Mouse (Mus musculus): Measurements from ENCODE around the gene Tspyl1. TPM values are rescaled to one million over a fixed set of nuclear protein-coding genes. Genes with fewer than 3 reads are reported as not detected.

Tspyl1 gene
- total and polyA plus RNA-seq, 3 experiments, result 10.8 to 16.3 TPM; not detected in 1

GRCm38 (mm10) chr10:34297299-34297979, 15.4 kb downstream of the Tspyl1 start, which contains the start of gene Tspyl4:
Gene Tspyl4, plus strand, starts transcription at chr10:34297442.
- no peak within 1 kb of the TSS for H3K4me3 ChIP-seq (ENCODE audit: control insufficient read depth in 1 of 2, insufficient read depth in 1 of 2, low read depth in 2 of 2, low read length in 2 of 2)
- TF ChIP-seq MAFK (IDR thresholded peaks at IDR 0.05; ENCODE audit: borderline replicate concordance, low read depth, low read length), result no peak
- no peak for TF ChIP-seq UBTF (IDR thresholded peaks at IDR 0.05; ENCODE audit: borderline replicate concordance, insufficient read depth, low read depth, low read length)
- TF ChIP-seq HCFC1 (IDR thresholded peaks at IDR 0.05; ENCODE audit: low read depth, low read length), result no peak
- no peak for TF ChIP-seq ZNF384 (IDR thresholded peaks at IDR 0.05; ENCODE audit: low read depth, low read length)
- TF ChIP-seq EP300 (IDR thresholded peaks at IDR 0.05; ENCODE audit: low read depth in 1 of 2, low read length in 2 of 2), result no peak
- TF ChIP-seq POLR2AphosphoS2 (IDR thresholded peaks at IDR 0.05; ENCODE audit: low read length), result no peak
- no peak for TF ChIP-seq MYC (IDR thresholded peaks at IDR 0.05; ENCODE audit: low read depth, low read length)
- no peak for TF ChIP-seq CTCF (IDR thresholded peaks at IDR 0.05 in 2 of 3, conservative IDR thresholded peaks at IDR 0.05 in 1 of 3; ENCODE audit: control insufficient read depth in 1 of 3, insufficient read depth in 1 of 3, low read depth in 2 of 3, low read length in 3 of 3, poor library complexity in 1 of 3, severe bottlenecking in 1 of 3)
- no peak for TF ChIP-seq E2F4 (IDR thresholded peaks at IDR 0.05; ENCODE audit: borderline replicate concordance, low read depth, low read length)
- no peak within 1 kb of the TSS for H3K27ac ChIP-seq (ENCODE audit: control insufficient read depth, low read depth, low read length)
- no peaks in the 10 kb centered on the region for H3K79me2 ChIP-seq (ENCODE audit: control insufficient read depth, insufficient read depth, low read length, poor library complexity)
- H3K9ac ChIP-seq (ENCODE audit: control insufficient read depth, low read depth, low read length, poor library complexity, severe bottlenecking), result no peak within 1 kb of the TSS
- H3K4me1 ChIP-seq (ENCODE audit: control insufficient read depth in 1 of 2, insufficient read depth in 2 of 2, low read length in 2 of 2), result no peaks in the 10 kb centered on the region
- H3K36me3 ChIP-seq (ENCODE audit: control insufficient read depth in 1 of 2, insufficient read depth in 2 of 2, low read length in 2 of 2), result no peaks in the 10 kb centered on the region
- no peaks in the 10 kb centered on the region for H3K9me3 ChIP-seq (replicated peaks; ENCODE audit: insufficient read depth, low read length)
- DNase-seq (ENCODE audit: low read depth, low spot score), result no peak
- no peaks in the 10 kb centered on the region for H3K27me3 ChIP-seq (ENCODE audit: control insufficient read depth in 1 of 2, insufficient read depth in 2 of 2, low read length in 2 of 2)

- no peak for TF ChIP-seq SIN3A (IDR thresholded peaks at IDR 0.05; ENCODE audit: low read length)
- TF ChIP-seq MXI1 (IDR thresholded peaks at IDR 0.05; ENCODE audit: low read depth, low read length), result no peak
- no peak for TF ChIP-seq MAX (IDR thresholded peaks at IDR 0.05; ENCODE audit: low read length)
- TF ChIP-seq TCF12 (IDR thresholded peaks at IDR 0.05; ENCODE audit: low read depth, low read length), result no peak
- no peak for TF ChIP-seq POLR2A (IDR thresholded peaks at IDR 0.05; ENCODE audit: control insufficient read depth in 1 of 2, insufficient read depth in 1 of 2, low read depth in 1 of 2, low read length in 2 of 2, poor library complexity in 1 of 2)
- no peak for TF ChIP-seq TBP (IDR thresholded peaks at IDR 0.05; ENCODE audit: low read depth, low read length)
- TF ChIP-seq ETS1 (IDR thresholded peaks at IDR 0.05; ENCODE audit: low read depth, low read length), result no peak
- TF ChIP-seq NELFE (IDR thresholded peaks at IDR 0.05; ENCODE audit: low read depth, low read length), result no peak
- TF ChIP-seq POLR2AphosphoS2 (IDR thresholded peaks at IDR 0.05; ENCODE audit: low read length), result no peak
- TF ChIP-seq CHD1 (IDR thresholded peaks at IDR 0.05; ENCODE audit: low read depth, low read length), result no peak
- no peak for TF ChIP-seq ZC3H11A (IDR thresholded peaks at IDR 0.05; ENCODE audit: low read depth, low read length)
- TF ChIP-seq GATA1 (IDR thresholded peaks at IDR 0.05; ENCODE audit: low read depth, low read length), result no peak
- no peak for TF ChIP-seq ZKSCAN1 (IDR thresholded peaks at IDR 0.05; ENCODE audit: low read depth, low read length)
- TF ChIP-seq MYC (IDR thresholded peaks at IDR 0.05; ENCODE audit: low read depth, low read length), result no peak
- no peak for TF ChIP-seq USF1 (IDR thresholded peaks at IDR 0.05; ENCODE audit: low read depth, low read length)
- no peak for TF ChIP-seq SMC3 (IDR thresholded peaks at IDR 0.05; ENCODE audit: low read depth, low read length)
- no peak for TF ChIP-seq HCFC1 (IDR thresholded peaks at IDR 0.05; ENCODE audit: low read depth, low read length)
- DNase-seq (ENCODE audit: low read depth, low spot score), result no peak
- Histone ChIP-seq H3K9ac (ENCODE audit: control insufficient read depth, low read depth, low read length, poor library complexity, severe bottlenecking) (no peak overlapping the region), H3K4me1 (ENCODE audit: control insufficient read depth in 1 of 2, insufficient read depth in 2 of 2, low read length in 2 of 2) (no peaks in the 10 kb centered on the region), H3K9me3 (replicated peaks; ENCODE audit: insufficient read depth, low read length) (no peaks in the 10 kb centered on the region), H3K36me3 (ENCODE audit: control insufficient read depth in 1 of 2, insufficient read depth in 2 of 2, low read length in 2 of 2) (no peaks in the 10 kb centered on the region), H3K4me3 (ENCODE audit: control insufficient read depth in 1 of 2, insufficient read depth in 1 of 2, low read depth in 2 of 2, low read length in 2 of 2) (no peak overlapping the region), H3K79me2 (ENCODE audit: control insufficient read depth, insufficient read depth, low read length, poor library complexity) (no peaks in the 10 kb centered on the region), H3K27me3 (ENCODE audit: control insufficient read depth in 1 of 2, insufficient read depth in 2 of 2, low read length in 2 of 2) (no peaks in the 10 kb centered on the region), H3K27ac (ENCODE audit: control insufficient read depth, low read depth, low read length) (no peak overlapping the region)
Observed at GRCm38 (mm10) chr10:34297980-34298753, 16.2 kb downstream of the Tspyl1 start.

All from MEL (cell line).